Mouse (Mus musculus) gastrocnemius, adult 8-10 months (tissue): Measurements from ENCODE around the gene Tusc1. TPM values are rescaled to one million over a fixed set of nuclear protein-coding genes. Genes with fewer than 3 reads are reported as not detected.

Experiments used
- DNase-seq, 2 experiments: peaks; one replicate each; pipeline ENCODE4 v3.0.0; 2022; ENCODE audit warnings: low spot score in 2 of 2
- total RNA-seq, 4 experiments: library from RNA; stranded (reverse); gene quantifications; 2 replicates each; pipeline ENCODE4 v1.2.4; 2022

Gene Tusc1
- 1 to 10 TPM; 1.1 to 2.1 (median 1.5) TPM for total RNA-seq

DNA sequence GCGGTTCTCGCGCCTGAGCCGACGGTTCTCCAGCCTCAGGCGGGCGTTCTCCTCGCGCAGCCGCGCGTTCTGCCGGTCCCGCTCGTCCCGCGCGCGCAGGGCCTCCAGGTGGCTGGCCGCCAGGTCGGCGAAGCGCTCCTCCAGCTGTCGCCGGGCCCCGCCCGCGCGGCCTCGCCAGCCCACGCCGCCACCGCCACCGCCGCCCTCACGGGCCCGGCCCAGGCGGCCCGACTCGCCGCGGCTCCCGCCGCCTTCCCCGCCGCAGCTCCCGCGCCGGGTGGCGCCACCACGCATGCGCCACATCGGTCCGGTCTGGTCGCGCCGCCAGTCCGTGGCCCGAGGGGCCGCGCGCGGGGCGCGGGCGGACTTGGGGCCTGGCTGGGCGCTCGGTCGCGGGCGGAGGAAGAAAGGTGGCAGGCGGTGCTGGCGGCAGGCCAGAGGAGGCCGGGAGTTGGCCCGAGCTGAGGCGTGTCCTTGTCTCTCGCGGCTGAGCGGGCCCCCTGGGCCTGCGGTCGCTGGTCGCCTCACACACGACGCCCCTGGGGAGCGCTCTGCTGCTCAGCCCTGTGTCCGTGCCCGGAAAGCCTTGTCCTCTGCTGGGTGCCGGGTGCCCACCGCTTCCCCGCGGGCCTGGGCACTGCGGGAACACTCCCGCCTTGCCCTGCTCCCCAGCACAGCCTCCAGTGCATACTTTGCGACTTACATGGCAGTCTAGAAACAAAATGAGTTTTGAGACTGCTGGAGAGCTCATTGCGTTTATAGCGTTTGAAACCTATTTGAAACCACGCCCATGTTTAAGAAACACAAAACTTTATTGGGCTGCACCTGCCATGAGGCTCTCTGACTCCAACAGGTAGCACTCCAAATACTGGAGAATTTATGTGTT is at the start of gene Tusc1:
TSS of gene Tusc1 (minus strand) at position 394 of the 886 bp plus-strand sequence.
- peak; percentile 63 to 79 for DNase-seq

DNA sequence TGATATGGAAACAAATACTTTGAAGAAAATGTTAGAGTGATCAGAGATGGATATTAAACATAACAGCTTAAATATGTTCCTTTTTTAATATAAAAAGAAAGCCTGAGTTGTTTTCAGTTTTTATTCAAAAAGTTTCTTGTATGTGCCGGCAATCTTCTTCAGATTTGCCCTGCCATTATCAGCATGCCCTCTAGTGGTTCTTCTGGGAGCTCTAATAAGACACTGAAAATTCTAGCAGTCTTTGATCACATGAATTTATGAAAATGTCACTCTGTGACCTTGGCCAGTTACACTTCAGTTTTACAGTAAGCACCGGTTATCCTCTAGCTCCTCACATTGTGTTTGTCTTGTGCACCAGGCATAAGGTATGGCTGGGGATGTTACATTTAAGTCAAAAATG is 17.6 kb upstream of the Tusc1 start:
- DNase-seq: no peak

DNA sequence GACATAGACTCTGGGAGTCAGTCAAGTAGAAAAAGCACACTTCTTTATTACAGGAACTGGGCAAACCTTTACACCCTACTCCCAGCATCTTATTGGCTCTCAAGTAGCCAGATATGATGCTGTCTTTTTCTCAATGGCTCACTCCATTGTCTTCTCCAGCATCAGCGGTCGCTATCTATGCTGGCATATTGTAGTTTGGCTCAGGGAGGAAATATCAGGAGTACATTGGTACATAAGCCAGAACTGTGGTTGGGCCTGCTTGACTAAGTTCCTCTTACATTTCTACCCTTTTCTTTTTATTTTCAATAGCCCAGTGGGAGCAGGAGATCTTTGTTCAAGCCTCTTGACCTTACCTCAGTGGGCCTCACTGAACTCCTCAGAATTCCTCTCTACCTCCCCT is 9.0 kb upstream of the Tusc1 start:
- no peak for DNase-seq

DNA sequence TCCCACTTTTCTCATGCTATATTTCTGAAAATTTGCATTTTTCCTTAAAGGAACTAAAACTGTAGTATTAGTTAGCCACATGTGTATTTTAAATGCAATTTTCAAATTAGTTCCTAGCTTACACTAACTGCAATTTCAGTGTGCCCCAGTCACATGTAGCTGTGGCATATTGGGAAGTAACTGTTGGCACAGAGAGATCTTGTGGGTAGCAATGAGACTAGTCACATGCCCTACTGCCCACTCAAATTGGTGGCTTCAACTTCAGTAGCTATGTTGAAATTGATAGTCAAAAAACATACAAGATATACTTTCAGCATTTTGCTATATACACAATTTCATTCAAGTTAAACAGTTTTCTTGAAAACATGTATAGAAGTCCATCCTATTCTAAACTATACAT is 6.3 kb upstream of the Tusc1 start:
- DNase-seq: no peak

DNA sequence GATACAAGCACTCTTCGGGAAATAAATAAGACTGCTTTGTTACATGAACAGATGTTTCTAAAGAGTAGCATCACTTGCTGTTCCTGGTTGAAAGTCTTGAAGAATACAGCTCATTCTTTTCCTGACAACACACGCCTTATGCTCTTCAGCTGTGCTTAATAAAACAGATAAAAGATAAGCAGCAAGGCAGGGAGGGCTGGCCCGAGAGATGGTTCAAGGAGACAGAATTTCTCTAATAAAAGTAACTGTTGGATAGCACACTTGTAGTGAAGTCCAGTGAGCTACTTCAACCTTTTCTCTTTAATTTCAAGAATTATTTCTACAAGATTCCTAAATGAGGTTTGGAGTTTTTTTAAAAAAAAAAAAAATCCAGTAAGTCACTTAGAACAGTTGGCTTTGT is 2.7 kb upstream of the Tusc1 start:
- no peak for DNase-seq

DNA sequence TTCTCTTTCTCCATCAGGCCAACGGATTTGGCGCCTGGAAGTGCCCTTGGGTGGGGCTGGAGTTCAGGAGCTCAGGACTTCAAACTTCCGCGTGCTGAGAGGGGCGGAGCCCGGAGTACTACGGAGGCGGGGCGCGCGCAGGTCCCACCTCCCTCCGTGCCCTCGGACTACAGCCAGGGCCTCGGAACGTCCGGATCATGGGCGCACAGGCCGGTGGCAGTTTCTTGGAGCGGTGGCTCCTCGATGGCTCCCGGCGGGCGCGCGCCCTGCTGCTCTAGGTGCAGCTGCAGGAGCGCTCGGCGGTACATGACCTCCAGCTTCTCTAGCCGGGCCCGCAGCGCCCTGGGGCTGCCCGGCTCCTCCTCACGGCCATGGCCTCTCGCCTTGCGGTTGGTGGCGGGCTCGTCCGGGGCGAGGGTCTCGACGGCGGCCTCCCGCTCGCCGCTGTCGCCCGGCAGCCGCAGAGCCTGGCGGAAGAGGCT is 634 bp downstream of the Tusc1 start:
- peak; percentile 79 to 82 for DNase-seq

DNA sequence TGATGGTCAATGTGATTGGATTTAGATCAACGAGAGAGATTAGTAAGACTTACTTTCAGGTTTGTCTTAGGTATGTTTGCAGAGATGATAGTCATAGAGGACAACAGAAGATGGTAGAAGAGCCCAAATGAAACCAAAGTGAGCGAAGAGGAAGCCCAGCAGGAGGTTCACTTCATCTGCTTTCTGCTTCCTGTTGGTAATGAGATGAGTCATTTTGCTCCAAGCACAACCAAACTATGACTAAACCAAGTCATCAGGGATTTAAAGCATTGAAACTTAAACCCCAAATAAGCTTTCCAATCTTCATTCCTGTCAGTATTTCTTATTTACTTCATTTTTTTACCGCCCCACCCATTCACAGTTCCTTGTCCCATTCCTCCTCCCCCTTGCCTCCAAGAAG is 27.8 kb downstream of the Tusc1 start:
- DNase-seq: no peak

GRCm38 (mm10) chr4:93286065-93286464 is 49.2 kb downstream of the Tusc1 start:
- no peak for DNase-seq
